Mouse (Mus musculus): ENCODE results near the gene Ikzf3.

DNA sequence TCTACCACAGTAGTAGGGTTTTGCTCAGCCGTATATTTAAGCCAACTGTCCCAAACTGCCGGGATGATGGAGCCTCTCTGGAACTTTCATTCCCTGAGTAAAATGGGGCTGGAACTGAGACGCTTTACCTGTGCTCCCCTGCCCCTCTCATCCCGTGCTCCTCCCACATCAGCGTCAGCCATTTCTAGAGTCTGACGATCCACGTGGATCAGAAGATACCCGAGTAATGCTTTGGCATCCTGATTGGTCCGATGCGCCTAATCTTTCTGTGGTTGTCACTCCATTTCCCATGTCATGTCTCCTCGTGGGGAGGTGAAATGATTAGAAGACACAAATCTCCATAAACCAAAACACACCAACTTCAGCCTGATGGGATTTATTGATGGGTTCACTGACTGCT, 70.9 kb downstream of the Ikzf3 start:
- TF ChIP-seq CTCF (IDR thresholded peaks at IDR 0.05; ENCODE audit: low read depth) (no peak), EP300 (IDR thresholded peaks at IDR 0.05; ENCODE audit: low read depth) (no peak)
